Mouse (Mus musculus): ENCODE data around the gene Cmc1.

Cmc1 gene

GRCm38 (mm10) chr9:118149407-118150402 lies at the start of gene Cmc1:
TSS of gene Cmc1 (minus strand) at chr9:118150177.
- DNase-seq (ENCODE audit: low spot score) = peak; percentile 97

- no peak for DNase-seq (ENCODE audit: low spot score)
These were observed 48.6 kb upstream of the Cmc1 start for GRCm38 (mm10) chr9:118198557-118198956.

GRCm38 (mm10) chr9:118196661-118197390 lies 46.8 kb upstream of the Cmc1 start:
- no peak for DNase-seq (ENCODE audit: low spot score)

- no peak for DNase-seq (ENCODE audit: low spot score)
These were observed 43.3 kb upstream of the Cmc1 start for GRCm38 (mm10) chr9:118193263-118193662.

- no peak for DNase-seq (ENCODE audit: low spot score)
These were observed 41.3 kb upstream of the Cmc1 start for GRCm38 (mm10) chr9:118191276-118191675.

- DNase-seq (ENCODE audit: low spot score) = no peak
These were observed 38.4 kb upstream of the Cmc1 start for GRCm38 (mm10) chr9:118188374-118188773.

GRCm38 (mm10) chr9:118187420-118187819 lies 37.4 kb upstream of the Cmc1 start:
- no peak for DNase-seq (ENCODE audit: low spot score)

- DNase-seq (ENCODE audit: low spot score) = no peak
These were observed 36.8 kb upstream of the Cmc1 start for GRCm38 (mm10) chr9:118186776-118187175.

- DNase-seq (ENCODE audit: low spot score) = no peak
These were observed 29.4 kb upstream of the Cmc1 start for GRCm38 (mm10) chr9:118179136-118180025.

- DNase-seq (ENCODE audit: low spot score) = no peak
These were observed 26.7 kb upstream of the Cmc1 start for GRCm38 (mm10) chr9:118176687-118177086.

GRCm38 (mm10) chr9:118175411-118175810 lies 25.4 kb upstream of the Cmc1 start:
- DNase-seq (ENCODE audit: low spot score) = no peak

- DNase-seq (ENCODE audit: low spot score) = no peak
These were observed 23.1 kb upstream of the Cmc1 start for GRCm38 (mm10) chr9:118173086-118173485.

- DNase-seq (ENCODE audit: low spot score) = no peak
These were observed 18.6 kb upstream of the Cmc1 start for GRCm38 (mm10) chr9:118168544-118168943.

- DNase-seq (ENCODE audit: low spot score) = no peak
These were observed 17.6 kb upstream of the Cmc1 start for GRCm38 (mm10) chr9:118167606-118168005.

GRCm38 (mm10) chr9:118161536-118161935 lies 11.6 kb upstream of the Cmc1 start:
- no peak for DNase-seq (ENCODE audit: low spot score)

GRCm38 (mm10) chr9:118159936-118160335 lies 10.0 kb upstream of the Cmc1 start:
- DNase-seq (ENCODE audit: low spot score) = no peak

- DNase-seq (ENCODE audit: low spot score) = no peak
These were observed 8.2 kb upstream of the Cmc1 start for GRCm38 (mm10) chr9:118158201-118158600.

- no peak for DNase-seq (ENCODE audit: low spot score)
These were observed 7.3 kb upstream of the Cmc1 start for GRCm38 (mm10) chr9:118157234-118157633.

GRCm38 (mm10) chr9:118154666-118155065 lies 4.7 kb upstream of the Cmc1 start:
- DNase-seq (ENCODE audit: low spot score) = no peak

- DNase-seq (ENCODE audit: low spot score) = no peak
These were observed 1.2 kb upstream of the Cmc1 start for GRCm38 (mm10) chr9:118151221-118151507.

- peak; percentile 9 for DNase-seq (ENCODE audit: low spot score)
These were observed 648 bp upstream of the Cmc1 start for GRCm38 (mm10) chr9:118150429-118151220.

Measured in yolk sac, embryonic 10.5 days (tissue).